Mouse (Mus musculus) kidney, adult 2 months (tissue): ENCODE measurements around the gene Ddx23. TPM values are rescaled to one million over a fixed set of nuclear protein-coding genes. Genes with fewer than 3 reads are reported as not detected.
A peak's percentile ranks its signal among the peaks of the same experiment; 100 is the strongest.

Experiments used
- DNase-seq: peaks from one replicate; pipeline ENCODE4 v3.0.0; 2021
- H3K27ac ChIP-seq: fragments of 200-500 bp; 2 replicates; pipeline ENCODE4 v1.5.1; 2012; ENCODE audit warnings: low read depth, low read length, control low read depth, inconsistent platforms; ENCODE audit not compliant: insufficient read depth
- H3K27me3 ChIP-seq: fragments of 200-500 bp; replicated peaks from 2 replicates; pipeline ENCODE4 v1.6.1; 2012; ENCODE audit warnings: mild to moderate bottlenecking, moderate library complexity, low read length, inconsistent platforms; ENCODE audit not compliant: control insufficient read depth, insufficient read depth
- H3K36me3 ChIP-seq: fragments of 200-500 bp; 2 replicates; pipeline ENCODE4 v1.6.1; 2012; ENCODE audit warnings: mild to moderate bottlenecking, moderate library complexity, low read length, inconsistent platforms; ENCODE audit not compliant: control insufficient read depth, insufficient read depth
- H3K4me1 ChIP-seq: fragments of 200-500 bp; 2 replicates; pipeline ENCODE4 v1.6.1; 2011; ENCODE audit warnings: low read length; ENCODE audit not compliant: control insufficient read depth, insufficient read depth
- H3K4me3 ChIP-seq: fragments of 200-500 bp; 2 replicates; pipeline ENCODE4 v1.5.1; 2011; ENCODE audit warnings: mild to moderate bottlenecking, low read depth, low read length, control low read depth; ENCODE audit not compliant: insufficient read depth
- CTCF ChIP-seq: fragments of 200-500 bp; conservative IDR thresholded peaks from 2 replicates; pipeline ENCODE4 v1.5.1; 2011; ENCODE audit warnings: low read depth, mild to moderate bottlenecking, control low read depth, low read length, moderate library complexity, mixed read lengths; ENCODE audit not compliant: insufficient read depth, insufficient read length
- POLR2A ChIP-seq: fragments of 200-500 bp; IDR thresholded peaks from one replicate; pipeline ENCODE4 v1.6.1; 2011; ENCODE audit warnings: low read depth, low read length, control low read depth
- WGBS: fragments of 180-500 bp; shearing (Covaris S2); methylation state at CpG from one replicate; pipeline ENCODE4 v1.1.7; 2018; 5-methylcytosine and 5-hydroxymethylcytosine counted together
- polyA plus RNA-seq: library from polyadenylated mRNA; depleted of rRNA; stranded (reverse); fragments of >200 nt; gene quantifications from 2 replicates; pipeline ENCODE4 v1.2.3, GENCODE M21; 2012

Gene Ddx23
- polyA plus RNA-seq, 1 experiment: 23.8 TPM

GRCm38 (mm10) chr15:98695726-98696125 lies 33.0 kb upstream of the Ddx23 start:
- H3K27ac ChIP-seq: peak overlapping the region; percentile 57
- H3K4me3 ChIP-seq: no peak overlapping the region
- H3K36me3 ChIP-seq: no peaks in the 10 kb centered on the region
- peaks cover 9% of the 10 kb centered on the region; the same call in 1 of the 2 replicates for H3K4me1 ChIP-seq
- 11% methylated on average over 9 of the region's 9 CpGs for WGBS
- TF ChIP-seq CTCF (no peak), POLR2A (no peak)
- no peaks in the 10 kb centered on the region; the same call in 1 of the 2 replicates for H3K27me3 ChIP-seq
- peak; percentile 94 for DNase-seq

- Histone ChIP-seq H3K36me3 (no peaks in the 10 kb centered on the region), H3K27ac (peak overlapping the region; percentile 39), H3K4me3 (no peak overlapping the region), H3K27me3 (no peaks in the 10 kb centered on the region), H3K4me1 (peaks cover 9% of the 10 kb centered on the region; the same call in 1 of the 2 replicates)
- TF ChIP-seq CTCF (no peak), POLR2A (no peak)
- WGBS: 24% methylated on average over 11 of the region's 11 CpGs
- peak; percentile 87 for DNase-seq
Observed at GRCm38 (mm10) chr15:98692171-98692715, 29.5 kb upstream of the Ddx23 start.

GRCm38 (mm10) chr15:98691486-98692147 lies 28.9 kb upstream of the Ddx23 start:
- peaks cover 9% of the 10 kb centered on the region; the same call in 1 of the 2 replicates for H3K4me1 ChIP-seq
- peak; percentile 60 for DNase-seq
- H3K36me3 ChIP-seq: no peaks in the 10 kb centered on the region
- peak overlapping the region; percentile 34 for H3K27ac ChIP-seq
- no peaks in the 10 kb centered on the region for H3K27me3 ChIP-seq
- TF ChIP-seq CTCF (no peak), POLR2A (no peak)
- 72% methylated on average over 7 of the region's 7 CpGs for WGBS
- no peak overlapping the region for H3K4me3 ChIP-seq

- Histone ChIP-seq H3K4me3 (no peak overlapping the region), H3K27me3 (no peaks in the 10 kb centered on the region), H3K27ac (no peak overlapping the region), H3K36me3 (no peaks in the 10 kb centered on the region), H3K4me1 (no peaks in the 10 kb centered on the region; the same call in 1 of the 2 replicates)
- no peak for DNase-seq
- 93% methylated on average over 2 of the region's 2 CpGs for WGBS
- TF ChIP-seq POLR2A (no peak), CTCF (no peak)
Observed at GRCm38 (mm10) chr15:98689682-98690081, 27.0 kb upstream of the Ddx23 start.

GRCm38 (mm10) chr15:98685926-98686325 lies 23.2 kb upstream of the Ddx23 start:
- H3K36me3 ChIP-seq: no peaks in the 10 kb centered on the region
- H3K4me3 ChIP-seq: no peak overlapping the region
- 73% methylated on average over 3 of the region's 3 CpGs for WGBS
- H3K27ac ChIP-seq: no peak overlapping the region
- H3K4me1 ChIP-seq: no peaks in the 10 kb centered on the region
- no peaks in the 10 kb centered on the region for H3K27me3 ChIP-seq
- TF ChIP-seq POLR2A: no peak
- peak; percentile 30; the same call in 1 of the 2 replicates for TF ChIP-seq CTCF
- DNase-seq: no peak

- no peak for TF ChIP-seq POLR2A
- TF ChIP-seq CTCF: no peak
- WGBS: 95% methylated on average over 1 of the region's 1 CpGs
- no peaks in the 10 kb centered on the region for H3K4me1 ChIP-seq
Observed at GRCm38 (mm10) chr15:98683746-98684145, 21.1 kb upstream of the Ddx23 start.

GRCm38 (mm10) chr15:98683177-98683576 lies 20.5 kb upstream of the Ddx23 start:
- H3K36me3 ChIP-seq: no peaks in the 10 kb centered on the region
- H3K27ac ChIP-seq: no peak overlapping the region
- no peak for DNase-seq
- H3K4me3 ChIP-seq: no peak overlapping the region
- H3K4me1 ChIP-seq: no peaks in the 10 kb centered on the region
- no peaks in the 10 kb centered on the region for H3K27me3 ChIP-seq
- TF ChIP-seq POLR2A (no peak), CTCF (no peak)
- 52% methylated on average over 10 of the region's 10 CpGs for WGBS

More at GRCm38 (mm10) chr15:98683746-98684145, 21.1 kb upstream of the Ddx23 start:
- H3K36me3 ChIP-seq: no peaks in the 10 kb centered on the region
- H3K4me3 ChIP-seq: no peak overlapping the region
- no peaks in the 10 kb centered on the region for H3K27me3 ChIP-seq
- H3K27ac ChIP-seq: no peak overlapping the region
- DNase-seq: no peak
